Mouse (Mus musculus): Measurements from ENCODE around the gene Fgf4. TPM values are rescaled to one million over a fixed set of nuclear protein-coding genes. Genes with fewer than 3 reads are reported as not detected.

Gene Fgf4
- polyA plus RNA-seq, 1 experiment from 2014 or later, result not detected

- no peaks in the 10 kb centered on the region for H3K9me3 ChIP-seq
Observed at GRCm38 (mm10) chr7:144854966-144855365, 7.8 kb downstream of the Fgf4 start.

GRCm38 (mm10) chr7:144857158-144857557 lies 10.0 kb downstream of the Fgf4 start:
- ATAC-seq (ENCODE audit: low FRiP score), result no peak
- H3K27ac ChIP-seq, result no peak overlapping the region
- H3K4me3 ChIP-seq (replicated peaks), result no peak overlapping the region
- H3K4me1 ChIP-seq, result peaks cover 13% of the 10 kb centered on the region
- no peaks in the 10 kb centered on the region for H3K9me3 ChIP-seq
- H3K9ac ChIP-seq, result no peak overlapping the region
- H3K4me2 ChIP-seq, result no peak overlapping the region
- H3K27me3 ChIP-seq, result peaks cover 53% of the 10 kb centered on the region
- 82% methylated on average over 7 of the region's 7 CpGs for WGBS
- H3K36me3 ChIP-seq (replicated peaks), result no peaks in the 10 kb centered on the region

More at GRCm38 (mm10) chr7:144854966-144855365, 7.8 kb downstream of the Fgf4 start:
- no peaks in the 10 kb centered on the region for H3K4me1 ChIP-seq
- 50% methylated on average over 3 of the region's 3 CpGs for WGBS
- peaks cover 42% of the 10 kb centered on the region for H3K27me3 ChIP-seq
- H3K4me3 ChIP-seq (replicated peaks), result no peak overlapping the region
- H3K9ac ChIP-seq, result no peak overlapping the region
- no peak for ATAC-seq (ENCODE audit: low FRiP score)
- H3K4me2 ChIP-seq, result no peak overlapping the region
- H3K27ac ChIP-seq, result no peak overlapping the region
- H3K36me3 ChIP-seq (replicated peaks), result no peaks in the 10 kb centered on the region

DNA sequence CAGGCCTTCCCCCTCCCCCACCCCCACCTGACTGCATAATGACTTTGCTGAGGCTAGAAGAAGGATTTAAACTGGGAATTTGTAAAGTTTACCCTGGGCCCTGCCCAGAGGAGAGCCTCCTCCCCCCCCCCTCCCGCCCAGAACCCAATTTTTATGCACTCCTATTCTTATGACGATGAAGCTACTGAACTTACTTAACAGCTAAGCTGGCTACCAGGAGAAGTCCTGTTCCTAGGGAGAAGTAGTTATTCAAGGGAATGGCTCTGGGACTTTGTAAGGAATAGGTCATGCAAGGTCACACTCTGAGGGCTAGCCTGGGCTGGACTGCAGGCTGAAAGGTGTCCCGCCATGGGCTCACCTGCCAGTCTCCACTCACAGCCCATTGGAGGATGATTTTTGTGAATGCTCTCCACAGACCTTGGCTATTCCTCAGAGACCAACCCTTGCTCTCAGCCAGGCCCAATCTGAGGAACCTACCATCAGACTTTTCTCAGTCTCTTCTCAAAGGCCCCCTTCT lies 10.7 kb downstream of the Fgf4 start:
- no peaks in the 10 kb centered on the region for H3K36me3 ChIP-seq (replicated peaks)
- 66% methylated on average over 3 of the region's 3 CpGs for WGBS
- H3K4me1 ChIP-seq, result peaks cover 14% of the 10 kb centered on the region
- H3K4me3 ChIP-seq (replicated peaks), result no peak overlapping the region
- H3K4me2 ChIP-seq, result no peak overlapping the region
- no peak overlapping the region for H3K9ac ChIP-seq
- no peak overlapping the region for H3K27ac ChIP-seq
- peaks cover 61% of the 10 kb centered on the region for H3K27me3 ChIP-seq
- no peak for ATAC-seq (ENCODE audit: low FRiP score)
- no peaks in the 10 kb centered on the region for H3K9me3 ChIP-seq

DNA sequence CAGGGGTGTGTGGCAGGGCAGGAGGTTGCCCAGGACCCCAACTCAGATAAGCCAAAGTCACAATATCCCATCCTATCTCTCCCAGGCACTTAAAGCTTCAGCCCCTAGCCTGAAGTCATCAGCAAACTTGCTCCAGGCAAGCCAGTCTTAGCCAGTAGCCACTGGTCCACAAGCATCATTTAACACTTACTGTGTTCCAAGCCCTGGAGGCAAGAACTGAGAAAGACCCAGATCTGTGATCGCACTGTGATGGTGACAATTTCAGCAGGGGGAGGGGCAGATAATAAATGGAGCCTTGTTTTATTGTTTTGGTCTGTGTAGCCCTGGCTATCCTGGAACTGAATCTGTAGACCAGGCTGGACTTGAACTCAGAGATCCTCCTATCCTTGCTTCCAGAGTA lies 11.5 kb downstream of the Fgf4 start:
- Histone ChIP-seq H3K4me1 (peaks cover 14% of the 10 kb centered on the region), H3K27me3 (peaks cover 69% of the 10 kb centered on the region), H3K27ac (no peak overlapping the region), H3K9ac (no peak overlapping the region), H3K4me3 (replicated peaks) (no peak overlapping the region), H3K9me3 (no peaks in the 10 kb centered on the region), H3K36me3 (replicated peaks) (no peaks in the 10 kb centered on the region), H3K4me2 (no peak overlapping the region)
- no peak for ATAC-seq (ENCODE audit: low FRiP score)
- WGBS, result 97% methylated on average over 1 of the region's 1 CpGs

DNA sequence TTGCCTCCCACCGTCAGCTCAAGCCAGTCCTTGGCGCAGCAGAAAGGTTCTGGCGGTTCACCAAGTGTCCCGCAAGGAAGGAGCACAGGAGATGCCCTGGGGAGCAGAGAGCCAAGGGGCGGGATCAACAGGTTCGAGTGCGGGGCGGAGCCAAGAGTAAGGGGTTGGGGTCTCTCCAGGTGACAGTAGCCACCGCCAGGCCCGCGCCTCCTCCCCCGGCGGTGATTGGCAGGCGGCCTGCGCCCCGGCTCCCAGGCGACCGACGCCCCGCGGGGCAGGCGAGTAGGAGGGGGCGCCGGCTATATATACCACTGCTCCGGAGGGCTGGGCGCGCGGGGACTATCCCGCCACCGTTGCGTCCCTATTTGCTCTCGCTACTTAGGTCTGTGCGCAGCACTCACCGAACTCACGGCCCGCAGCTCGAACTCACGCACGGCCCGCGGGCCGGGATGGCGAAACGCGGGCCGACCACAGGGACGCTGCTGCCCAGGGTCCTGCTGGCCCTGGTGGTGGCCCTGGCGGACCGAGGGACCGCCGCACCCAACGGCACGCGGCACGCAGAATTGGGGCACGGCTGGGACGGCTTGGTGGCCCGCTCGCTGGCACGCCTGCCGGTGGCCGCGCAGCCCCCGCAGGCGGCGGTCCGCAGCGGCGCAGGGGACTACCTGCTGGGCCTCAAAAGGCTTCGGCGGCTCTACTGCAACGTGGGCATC lies 14.0 kb downstream of the Fgf4 start:
- H3K9ac ChIP-seq, result 0 out of 2 replicates have a peak overlapping the region, but pooled peaks have one; percentile 7
- H3K4me1 ChIP-seq, result peaks cover 14% of the 10 kb centered on the region
- under 1% methylated on average over 66 of the region's 72 CpGs for WGBS
- ATAC-seq (ENCODE audit: low FRiP score), result no peak
- no peak overlapping the region for H3K27ac ChIP-seq
- peak overlapping the region; percentile 45 for H3K4me2 ChIP-seq
- no peaks in the 10 kb centered on the region for H3K9me3 ChIP-seq
- peaks cover 90% of the 10 kb centered on the region for H3K27me3 ChIP-seq
- no peaks in the 10 kb centered on the region for H3K36me3 ChIP-seq (replicated peaks)
- H3K4me3 ChIP-seq (replicated peaks), result peak overlapping the region; percentile 30

DNA sequence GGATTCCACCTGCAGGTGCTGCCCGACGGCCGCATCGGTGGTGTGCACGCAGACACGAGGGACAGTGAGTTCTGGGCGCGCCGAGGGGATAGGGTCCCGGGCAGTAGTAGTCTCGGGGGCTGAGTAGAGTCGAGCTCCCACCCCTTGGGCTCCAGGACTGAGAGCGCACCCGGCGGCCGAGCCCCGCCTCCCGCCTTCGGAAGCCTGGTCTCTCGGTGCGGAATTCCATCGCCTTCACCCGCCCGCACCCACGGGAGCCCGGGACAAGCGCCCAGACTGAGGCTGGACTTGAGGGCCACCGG lies 14.6 kb downstream of the Fgf4 start:
- no peak for ATAC-seq (ENCODE audit: low FRiP score)
- H3K9me3 ChIP-seq, result no peaks in the 10 kb centered on the region
- H3K27me3 ChIP-seq, result peaks cover 92% of the 10 kb centered on the region
- WGBS, result 1% methylated on average over 25 of the region's 28 CpGs
- peak overlapping the region; percentile 30 for H3K4me3 ChIP-seq (replicated peaks)
- peaks cover 14% of the 10 kb centered on the region for H3K4me1 ChIP-seq
- H3K36me3 ChIP-seq (replicated peaks), result no peaks in the 10 kb centered on the region
- no peak overlapping the region for H3K27ac ChIP-seq
- H3K4me2 ChIP-seq, result peak overlapping the region; percentile 45
- 0 out of 2 replicates have a peak overlapping the region, but pooled peaks have one; percentile 7 for H3K9ac ChIP-seq

DNA sequence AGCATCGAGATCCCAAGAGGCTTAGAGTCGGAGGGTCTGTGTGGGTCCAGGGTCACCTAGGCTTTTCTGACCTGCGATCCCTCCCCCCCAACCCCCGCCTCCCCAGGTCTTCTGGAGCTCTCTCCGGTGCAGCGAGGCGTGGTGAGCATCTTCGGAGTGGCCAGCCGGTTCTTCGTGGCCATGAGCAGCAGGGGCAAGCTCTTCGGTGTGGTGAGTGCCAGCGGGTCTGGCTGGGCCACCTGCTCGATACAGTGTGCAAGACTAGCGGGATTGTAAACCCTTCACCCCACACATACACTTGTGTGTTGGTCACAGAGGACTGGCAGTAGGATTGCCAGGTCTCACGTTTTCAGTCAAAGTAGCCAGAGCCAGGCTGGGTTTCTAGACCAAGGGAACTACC lies 15.0 kb downstream of the Fgf4 start:
- WGBS, result under 1% methylated on average over 15 of the region's 15 CpGs
- no peak for ATAC-seq (ENCODE audit: low FRiP score)
- Histone ChIP-seq H3K4me2 (peak overlapping the region; percentile 45; the same call in 1 of the 2 replicates), H3K9ac (no peak overlapping the region), H3K36me3 (replicated peaks) (no peaks in the 10 kb centered on the region), H3K27me3 (peaks cover 96% of the 10 kb centered on the region), H3K4me1 (peaks cover 14% of the 10 kb centered on the region), H3K9me3 (no peaks in the 10 kb centered on the region), H3K4me3 (replicated peaks) (peak overlapping the region; percentile 30), H3K27ac (no peak overlapping the region)

DNA sequence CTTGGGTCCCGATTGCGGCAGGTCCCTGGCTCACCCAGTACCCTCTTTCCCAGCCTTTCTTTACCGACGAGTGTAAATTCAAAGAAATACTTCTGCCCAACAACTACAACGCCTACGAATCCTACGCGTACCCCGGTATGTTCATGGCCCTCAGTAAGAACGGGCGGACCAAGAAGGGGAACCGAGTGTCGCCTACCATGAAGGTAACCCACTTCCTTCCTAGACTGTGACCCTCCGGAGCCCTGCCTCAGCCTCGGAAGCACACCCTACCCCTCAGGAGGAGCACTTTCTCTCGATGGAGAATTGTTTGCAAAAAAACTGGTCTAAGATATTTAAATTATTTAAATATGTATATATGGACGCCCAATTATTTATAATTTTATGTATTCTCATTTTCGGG lies 15.5 kb downstream of the Fgf4 start:
- Histone ChIP-seq H3K27ac (no peak overlapping the region), H3K4me1 (peaks cover 14% of the 10 kb centered on the region), H3K9ac (no peak overlapping the region), H3K36me3 (replicated peaks) (no peaks in the 10 kb centered on the region), H3K4me3 (replicated peaks) (no peak overlapping the region), H3K9me3 (no peaks in the 10 kb centered on the region), H3K27me3 (peaks cover 96% of the 10 kb centered on the region), H3K4me2 (no peak overlapping the region)
- 3% methylated on average over 18 of the region's 18 CpGs for WGBS
- ATAC-seq (ENCODE audit: low FRiP score), result no peak

GRCm38 (mm10) chr7:144863196-144863595 lies 16.0 kb downstream of the Fgf4 start:
- no peak overlapping the region for H3K4me2 ChIP-seq
- H3K36me3 ChIP-seq (replicated peaks), result no peaks in the 10 kb centered on the region
- H3K4me1 ChIP-seq, result peaks cover 14% of the 10 kb centered on the region
- H3K9ac ChIP-seq, result no peak overlapping the region
- no peak for ATAC-seq (ENCODE audit: low FRiP score)
- under 1% methylated on average over 11 of the region's 11 CpGs for WGBS
- H3K27ac ChIP-seq, result no peak overlapping the region
- H3K27me3 ChIP-seq, result peaks cover 91% of the 10 kb centered on the region
- H3K4me3 ChIP-seq (replicated peaks), result no peak overlapping the region
- no peaks in the 10 kb centered on the region for H3K9me3 ChIP-seq

DNA sequence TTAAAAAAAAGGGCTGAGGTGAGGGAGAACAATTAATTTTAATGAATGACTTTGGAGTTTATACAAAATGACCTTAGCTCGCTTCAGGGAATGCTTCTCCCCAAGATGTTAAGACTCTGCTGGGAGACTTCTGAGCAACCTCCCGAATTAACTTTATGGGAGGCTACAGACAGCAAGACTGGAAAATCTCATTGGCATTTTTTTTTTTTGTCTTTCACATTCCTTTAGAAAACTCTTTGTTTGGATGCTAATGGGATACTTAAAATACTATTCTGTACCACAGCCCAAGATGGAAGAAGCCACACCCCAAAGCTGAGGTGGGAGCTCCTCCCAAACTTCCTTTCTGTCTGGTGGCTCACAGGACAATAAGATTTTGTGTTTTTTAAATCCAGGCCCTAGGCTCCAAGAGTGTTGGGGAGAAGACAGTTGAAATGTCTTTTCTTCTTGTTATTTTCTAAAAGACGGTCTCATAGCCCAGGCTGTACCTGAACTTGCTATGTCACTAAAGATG lies 17.0 kb downstream of the Fgf4 start:
- H3K9me3 ChIP-seq, result no peaks in the 10 kb centered on the region
- no peak overlapping the region for H3K4me3 ChIP-seq (replicated peaks)
- H3K4me1 ChIP-seq, result peaks cover 14% of the 10 kb centered on the region
- no peaks in the 10 kb centered on the region for H3K36me3 ChIP-seq (replicated peaks)
- no peak overlapping the region for H3K4me2 ChIP-seq
- H3K27ac ChIP-seq, result no peak overlapping the region
- WGBS, result 40% methylated on average over 3 of the region's 3 CpGs
- H3K27me3 ChIP-seq, result peaks cover 84% of the 10 kb centered on the region
- no peak overlapping the region for H3K9ac ChIP-seq
- no peak for ATAC-seq (ENCODE audit: low FRiP score)

GRCm38 (mm10) chr7:144867161-144867560 lies 20.0 kb downstream of the Fgf4 start:
- Histone ChIP-seq H3K27me3 (peaks cover 59% of the 10 kb centered on the region), H3K4me1 (peaks cover under 1% of the 10 kb centered on the region; the same call in 1 of the 2 replicates)
- WGBS, result 74% methylated on average over 4 of the region's 4 CpGs

GRCm38 (mm10) chr7:144867602-144868001 lies 20.4 kb downstream of the Fgf4 start:
- no peak overlapping the region for H3K4me2 ChIP-seq
- no peaks in the 10 kb centered on the region for H3K9me3 ChIP-seq
- no peak overlapping the region for H3K9ac ChIP-seq
- no peak overlapping the region for H3K27ac ChIP-seq
- ATAC-seq (ENCODE audit: low FRiP score), result no peak
- no peaks in the 10 kb centered on the region for H3K4me1 ChIP-seq
- H3K27me3 ChIP-seq, result peaks cover 58% of the 10 kb centered on the region
- H3K36me3 ChIP-seq (replicated peaks), result no peaks in the 10 kb centered on the region
- no peak overlapping the region for H3K4me3 ChIP-seq (replicated peaks)
- 78% methylated on average over 8 of the region's 8 CpGs for WGBS

More at GRCm38 (mm10) chr7:144867161-144867560, 20.0 kb downstream of the Fgf4 start:
- Histone ChIP-seq H3K9me3 (no peaks in the 10 kb centered on the region), H3K9ac (no peak overlapping the region), H3K27ac (no peak overlapping the region), H3K4me3 (replicated peaks) (no peak overlapping the region), H3K4me2 (no peak overlapping the region), H3K36me3 (replicated peaks) (no peaks in the 10 kb centered on the region)
- no peak for ATAC-seq (ENCODE audit: low FRiP score)

- H3K4me2 ChIP-seq, result no peak overlapping the region
- ATAC-seq (ENCODE audit: low FRiP score), result no peak
Observed at GRCm38 (mm10) chr7:144872420-144872819, 25.3 kb downstream of the Fgf4 start.

More at GRCm38 (mm10) chr7:144872420-144872819, 25.3 kb downstream of the Fgf4 start:
- WGBS, result 80% methylated on average over 4 of the region's 4 CpGs
- no peaks in the 10 kb centered on the region for H3K36me3 ChIP-seq (replicated peaks)
- peaks cover 9% of the 10 kb centered on the region for H3K4me1 ChIP-seq
- no peaks in the 10 kb centered on the region for H3K9me3 ChIP-seq
- H3K9ac ChIP-seq, result no peak overlapping the region
- no peak overlapping the region for H3K27ac ChIP-seq
- peaks cover 45% of the 10 kb centered on the region for H3K27me3 ChIP-seq
- H3K4me3 ChIP-seq (replicated peaks), result no peak overlapping the region
